Mouse (Mus musculus): ENCODE data around the gene Ndnf.

Ndnf gene

DNA sequence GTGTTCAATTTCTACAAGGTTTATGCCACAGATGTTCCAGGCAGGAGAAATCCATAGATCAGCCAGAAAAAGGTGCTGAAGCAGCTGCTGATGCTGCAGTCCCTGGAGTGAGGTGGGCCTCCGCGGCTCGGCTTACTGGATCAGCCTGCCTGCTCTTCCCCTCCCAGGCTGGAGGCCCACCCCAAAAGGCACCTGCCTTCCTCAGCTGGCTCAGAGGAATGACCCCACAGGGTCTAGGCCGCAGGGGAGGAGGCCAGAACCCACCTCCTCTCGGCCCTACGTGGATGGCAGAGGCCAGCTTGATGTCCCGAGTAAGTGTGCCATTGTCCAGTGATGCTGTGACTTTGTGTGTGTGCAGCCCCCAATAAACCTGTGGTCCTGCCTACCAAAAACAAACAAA lies 86.8 kb downstream of the Ndnf start:
- DNase-seq (ENCODE audit: low spot score): no peak

DNA sequence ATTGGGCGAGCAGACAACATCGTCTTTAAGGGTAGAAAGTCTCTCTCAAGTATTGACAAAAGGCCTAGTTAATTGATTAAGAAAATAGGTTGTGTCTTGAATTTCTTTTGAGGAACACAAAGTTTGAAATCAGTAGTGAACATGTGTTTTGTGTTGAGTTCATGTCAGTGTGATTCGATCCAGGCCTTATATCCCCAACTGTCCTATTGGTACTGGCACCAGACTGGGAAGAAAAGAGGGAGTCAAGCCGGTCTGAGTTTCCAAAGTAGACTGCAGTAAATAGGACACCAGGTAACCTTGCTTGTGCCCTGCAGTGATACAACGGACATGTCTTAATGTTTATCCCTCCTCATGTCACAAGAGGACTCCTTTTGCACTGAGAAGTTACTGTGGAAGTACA lies 87.8 kb downstream of the Ndnf start:
- DNase-seq (ENCODE audit: low spot score): no peak

DNA sequence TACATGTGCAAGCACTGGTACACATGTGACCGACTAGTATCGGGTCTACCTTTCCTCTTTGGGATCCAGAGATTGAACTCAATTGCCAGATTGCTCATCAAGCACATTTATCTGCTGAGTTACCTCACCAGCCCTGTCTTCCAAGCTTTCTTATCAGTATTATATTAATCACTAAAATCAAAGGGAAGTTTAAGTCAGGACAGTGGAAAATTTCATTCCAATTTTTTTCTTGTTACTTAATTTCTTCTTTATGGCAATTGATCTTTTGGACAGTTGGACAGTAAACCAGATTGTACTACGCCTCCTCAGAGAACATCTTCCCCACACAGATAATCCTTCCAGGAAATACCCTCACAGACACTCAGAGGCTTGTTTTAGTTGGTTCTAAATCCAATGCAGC lies 88.7 kb downstream of the Ndnf start:
- DNase-seq (ENCODE audit: low spot score): no peak

Measured in c-Kit-positive CD71-positive TER-119-positive erythroid progenitor cells, embryonic 14.5 days (primary cell).